In genomic region chr9:24774160-24774969, GRCm38 (mm10) we compare ENCODE assay signal across 8 mouse cellular contexts. TPM values are rescaled to one million over a fixed set of nuclear protein-coding genes. Genes with fewer than 3 reads are reported as not detected.
A peak's percentile ranks its signal among the peaks of the same experiment; 100 is the strongest.
DNase-seq lines count a peak whose midpoint lies in the region; ATAC-seq and TF ChIP-seq lines count a peak whose summit lies in the region.

Gene Tbx20 (minus strand): TSS chr9:24774303.

- H3K36me3 ChIP-seq in E14TG2a.4 (ENCODE audit: insufficient read depth, low read length) = no peaks in the 10 kb centered on the region
- H3K36me3 ChIP-seq in intestine, postnatal 0 days (ENCODE audit: control insufficient read depth, insufficient read depth) = no peaks in the 10 kb centered on the region
- H3K36me3 ChIP-seq in midbrain, embryonic 11.5 days (ENCODE audit: control insufficient read depth, insufficient read depth, low read length) = no peaks in the 10 kb centered on the region

- WGBS in intestine, postnatal 0 days = under 1% methylated on average over 40 of the region's 40 CpGs
- WGBS in midbrain, embryonic 11.5 days = under 1% methylated on average over 39 of the region's 40 CpGs

- H3K9ac ChIP-seq in intestine, postnatal 0 days (ENCODE audit: low read depth, low read length) = no peak within 1 kb of the TSS
- H3K9ac ChIP-seq in midbrain, embryonic 11.5 days (ENCODE audit: low read length) = no peak within 1 kb of the TSS

- peaks cover 66% of the 10 kb centered on the region for H3K4me1 ChIP-seq in E14TG2a.4 (replicated peaks; ENCODE audit: low read depth, low read length)
- no peaks in the 10 kb centered on the region for H3K4me1 ChIP-seq in intestine, postnatal 0 days (replicated peaks; ENCODE audit: control insufficient read depth, insufficient read depth, low read length)
- peaks cover 16% of the 10 kb centered on the region for H3K4me1 ChIP-seq in midbrain, embryonic 11.5 days (ENCODE audit: control insufficient read depth, insufficient read depth, low read length)

- H3K4me2 ChIP-seq in intestine, postnatal 0 days (replicated peaks; ENCODE audit: low read depth) = peak within 1 kb of the TSS; percentile 49
- H3K4me2 ChIP-seq in midbrain, embryonic 11.5 days = peak within 1 kb of the TSS; percentile 45

- ATAC-seq in intestine, postnatal 0 days = peak; percentile 48; the same call in 1 of the 2 replicates
- peak; percentile 95 for ATAC-seq in midbrain, embryonic 11.5 days (ENCODE audit: low FRiP score)

- no peak for TF ChIP-seq CTCF in E14TG2a.4 (conservative IDR thresholded peaks at IDR 0.05; ENCODE audit: low read length)
- TF ChIP-seq CTCF in intestine, postnatal 0 days (IDR thresholded peaks at IDR 0.05; ENCODE audit: low read depth) = no peak

- H3K4me3 ChIP-seq in E14TG2a.4 (replicated peaks; ENCODE audit: low read length) = peak within 1 kb of the TSS; percentile 79
- peak within 1 kb of the TSS; percentile 27 for H3K4me3 ChIP-seq in intestine, postnatal 0 days (ENCODE audit: low read depth, low read length)
- H3K4me3 ChIP-seq in midbrain, embryonic 11.5 days (ENCODE audit: low read depth, low read length) = peak within 1 kb of the TSS; percentile 25

- DNase-seq in adrenal gland, postnatal 14 days = peak; percentile 59
- DNase-seq in heart, adult 18-20 months = peak; percentile 93 to 96
- DNase-seq in midbrain, embryonic 11.5 days (ENCODE audit: low spot score, missing footprints) = peak; percentile 97
- DNase-seq in layer of hippocampus, postnatal 25 days (ENCODE audit: extremely low spot score in 1 of 2, low spot score in 1 of 2) = no peak
- no peak for DNase-seq in left cerebral cortex, adult 9 months (ENCODE audit: low spot score in 2 of 2)
- DNase-seq in layer of hippocampus, adult 18-20 months (ENCODE audit: low spot score in 2 of 2) = no peak

- peaks cover 98% of the 10 kb centered on the region for H3K27me3 ChIP-seq in E14TG2a.4 (ENCODE audit: insufficient read depth, low read length)
- H3K27me3 ChIP-seq in intestine, postnatal 0 days (replicated peaks; ENCODE audit: control insufficient read depth, insufficient read depth, low read length) = peaks cover 99% of the 10 kb centered on the region
- H3K27me3 ChIP-seq in midbrain, embryonic 11.5 days (ENCODE audit: control insufficient read depth, insufficient read depth, low read length) = peaks cover 96% of the 10 kb centered on the region

- H3K9me3 ChIP-seq in E14TG2a.4 (ENCODE audit: low read length) = no peaks in the 10 kb centered on the region
- H3K9me3 ChIP-seq in intestine, postnatal 0 days (ENCODE audit: control insufficient read depth) = no peaks in the 10 kb centered on the region
- H3K9me3 ChIP-seq in midbrain, embryonic 11.5 days (ENCODE audit: control insufficient read depth, low read length) = no peaks in the 10 kb centered on the region

- H3K27ac ChIP-seq in intestine, postnatal 0 days (ENCODE audit: low read depth, low read length) = no peak within 1 kb of the TSS
- no peak within 1 kb of the TSS for H3K27ac ChIP-seq in midbrain, embryonic 11.5 days (ENCODE audit: low read depth, low read length)

RNA-seq across cellular contexts. Expression of gene Tbx20, which starts in this region (rescaled TPM):
- 20.5 and 21.2 TPM in 2 replicates for total RNA-seq in adrenal gland, postnatal 14 days (2021)
- total RNA-seq in heart, adult 18-20 months (2021) = 10 to 100 TPM; 81.1 to 88.2 TPM
- not detected in 2 replicates for polyA plus RNA-seq in intestine, postnatal 0 days (2015; fragmentation: Nextera tagmentation; extraction: Ambion mirVana)
- 0.07 and 0.08 TPM in 2 replicates for polyA plus RNA-seq in midbrain, embryonic 11.5 days (2014; fragmentation: Nextera tagmentation; extraction: Ambion mirVana)
- total RNA-seq in layer of hippocampus, postnatal 25 days (2021) = not detected
- total RNA-seq in layer of hippocampus, adult 18-20 months (2021) = not detected

Comparison
In these comparisons a context has a peak if more than half of its experiments do, and no peak if none do; other contexts are left out.
1. RNA of gene Tbx20 (total RNA-seq): 81.1 to 88.2 TPM in heart, adult 18-20 months and 20.5 to 21.2 TPM in adrenal gland, postnatal 14 days; not detected in layer of hippocampus, postnatal 25 days and not detected in layer of hippocampus, adult 18-20 months; every median in the first group is over 10 times any median in the second.
2. Peak in ATAC-seq, H3K4me3 ChIP-seq and H3K4me2 ChIP-seq in intestine, postnatal 0 days; RNA of the gene not detected or under 1 TPM.
3. Peak in DNase-seq, ATAC-seq, H3K4me3 ChIP-seq and H3K4me2 ChIP-seq in midbrain, embryonic 11.5 days; RNA of the gene not detected or under 1 TPM.
4. H3K4me3 ChIP-seq: peak in every context shown above with its lines; median percentile 79 in E14TG2a.4; 27 in intestine, postnatal 0 days; 25 in midbrain, embryonic 11.5 days.
5. DNase-seq: peak in adrenal gland, postnatal 14 days (single experiment) and heart, adult 18-20 months (2 of 2); none in layer of hippocampus, postnatal 25 days (0 of 2), left cerebral cortex, adult 9 months (0 of 2) and layer of hippocampus, adult 18-20 months (0 of 2).